Mouse (Mus musculus): ENCODE measurements around the gene Ttll11.
A peak's percentile ranks its signal among the peaks of the same experiment; 100 is the strongest.

Gene Ttll11

GRCm38 (mm10) chr2:35965883-35966513, 13.7 kb downstream of the Ttll11 start:
- DNase-seq, result no peak

GRCm38 (mm10) chr2:35963280-35963679, 16.4 kb downstream of the Ttll11 start:
- DNase-seq, result no peak

- DNase-seq, result no peak
Observed at GRCm38 (mm10) chr2:35961593-35962127, 18.1 kb downstream of the Ttll11 start.

- DNase-seq, result no peak
Observed at GRCm38 (mm10) chr2:35957471-35958140, 22.1 kb downstream of the Ttll11 start.

GRCm38 (mm10) chr2:35955211-35955610, 24.5 kb downstream of the Ttll11 start:
- DNase-seq, result no peak

GRCm38 (mm10) chr2:35952187-35952958, 27.3 kb downstream of the Ttll11 start:
- DNase-seq, result no peak

- no peak for DNase-seq
Observed at GRCm38 (mm10) chr2:35944896-35945295, 34.8 kb downstream of the Ttll11 start.

GRCm38 (mm10) chr2:35942960-35943359, 36.8 kb downstream of the Ttll11 start:
- no peak for DNase-seq

- no peak for DNase-seq
Observed at GRCm38 (mm10) chr2:35935045-35935444, 44.7 kb downstream of the Ttll11 start.

GRCm38 (mm10) chr2:35933116-35933515, 46.6 kb downstream of the Ttll11 start:
- DNase-seq, result no peak

- no peak for DNase-seq
Observed at GRCm38 (mm10) chr2:35931619-35932018, 48.1 kb downstream of the Ttll11 start.

- peak; percentile 31 to 74 for DNase-seq
Observed at GRCm38 (mm10) chr2:35930498-35931149, 49.1 kb downstream of the Ttll11 start.

GRCm38 (mm10) chr2:35928133-35928532, 51.6 kb downstream of the Ttll11 start:
- DNase-seq, result no peak

GRCm38 (mm10) chr2:35924947-35925346, 54.8 kb downstream of the Ttll11 start:
- DNase-seq, result no peak

GRCm38 (mm10) chr2:35922956-35923355, 56.8 kb downstream of the Ttll11 start:
- DNase-seq, result no peak

- no peak for DNase-seq
Observed at GRCm38 (mm10) chr2:35912090-35912489, 67.6 kb downstream of the Ttll11 start.

- DNase-seq, result no peak
Observed at GRCm38 (mm10) chr2:35911675-35912074, 68.0 kb downstream of the Ttll11 start.

GRCm38 (mm10) chr2:35910740-35911139, 69.0 kb downstream of the Ttll11 start:
- no peak for DNase-seq

- DNase-seq, result no peak
Observed at GRCm38 (mm10) chr2:35909353-35909752, 70.4 kb downstream of the Ttll11 start.

GRCm38 (mm10) chr2:35907578-35907977, 72.1 kb downstream of the Ttll11 start:
- DNase-seq, result no peak

GRCm38 (mm10) chr2:35906174-35906798, 73.4 kb downstream of the Ttll11 start:
- DNase-seq, result peak in 1 of 2 experiments; percentile 24

- no peak for DNase-seq
Observed at GRCm38 (mm10) chr2:35900845-35901244, 78.9 kb downstream of the Ttll11 start.

Measured in spleen, adult 18-20 months (tissue).